In genomic region chr2:179399645-179400249, GRCm38 (mm10) we compare ENCODE assay signal across 11 mouse cellular contexts. TPM values are rescaled to one million over a fixed set of nuclear protein-coding genes. Genes with fewer than 3 reads are reported as not detected.
DNase-seq lines count a peak whose midpoint lies in the region; ATAC-seq lines count a peak whose summit lies in the region.
"Had no signal": no experiment of that assay in that cellular context is flagged by ENCODE, and none has a peak within 500 bp of the region (broad histone marks: within the 10 kb centered on the region; RNA-seq: fewer than 3 reads in every experiment).

No protein-coding gene starts in this region.

- WGBS in forebrain, embryonic 12.5 days, result 72% methylated on average over 14 of the region's 14 CpGs
- WGBS in forebrain, embryonic 11.5 days, result 86% methylated on average over 14 of the region's 14 CpGs
- 59% methylated on average over 14 of the region's 14 CpGs for WGBS in neural tube, embryonic 14.5 days

- no peak overlapping the region for H3K27ac ChIP-seq in forebrain, embryonic 12.5 days
- H3K27ac ChIP-seq in forebrain, embryonic 11.5 days (ENCODE audit: low read depth, low read length), result no peak overlapping the region
- H3K27ac ChIP-seq in neural tube, embryonic 14.5 days (ENCODE audit: low read depth, low read length), result no peak overlapping the region
- H3K27ac ChIP-seq: gastrocnemius, adult 2 months had no signal

- no peaks in the 10 kb centered on the region for H3K9me3 ChIP-seq in forebrain, embryonic 12.5 days
- no peaks in the 10 kb centered on the region for H3K9me3 ChIP-seq in forebrain, embryonic 11.5 days (ENCODE audit: control insufficient read depth, low read length)
- no peaks in the 10 kb centered on the region for H3K9me3 ChIP-seq in neural tube, embryonic 14.5 days (ENCODE audit: control insufficient read depth, low read length)

- no peaks in the 10 kb centered on the region for H3K27me3 ChIP-seq in forebrain, embryonic 12.5 days
- H3K27me3 ChIP-seq in forebrain, embryonic 11.5 days (ENCODE audit: control insufficient read depth, insufficient read depth, low read length), result no peaks in the 10 kb centered on the region
- H3K27me3 ChIP-seq in neural tube, embryonic 14.5 days (ENCODE audit: control insufficient read depth, insufficient read depth, low read length), result no peaks in the 10 kb centered on the region

- H3K9ac ChIP-seq in forebrain, embryonic 12.5 days, result no peak overlapping the region
- H3K9ac ChIP-seq in forebrain, embryonic 11.5 days (ENCODE audit: low read length), result no peak overlapping the region
- H3K9ac ChIP-seq in neural tube, embryonic 14.5 days (replicated peaks; ENCODE audit: low read depth, low read length), result no peak overlapping the region

- peaks cover 3% of the 10 kb centered on the region; the same call in 1 of the 2 replicates for H3K4me1 ChIP-seq in forebrain, embryonic 12.5 days
- no peaks in the 10 kb centered on the region for H3K4me1 ChIP-seq in forebrain, embryonic 11.5 days (replicated peaks; ENCODE audit: control insufficient read depth, insufficient read depth, low read length)
- 0 out of 2 replicates have a peak, but pooled peaks cover 2% of the 10 kb centered on the region for H3K4me1 ChIP-seq in neural tube, embryonic 14.5 days (ENCODE audit: control insufficient read depth, insufficient read depth, low read length)

- no peak overlapping the region for H3K4me3 ChIP-seq in forebrain, embryonic 12.5 days (replicated peaks)
- no peak overlapping the region for H3K4me3 ChIP-seq in forebrain, embryonic 11.5 days (ENCODE audit: low read depth, low read length)
- H3K4me3 ChIP-seq in neural tube, embryonic 14.5 days (ENCODE audit: low read depth, low read length), result no peak overlapping the region
- H3K4me3 ChIP-seq: gastrocnemius, adult 2 months had no signal

- DNase-seq in forebrain, embryonic 11.5 days (ENCODE audit: low spot score), result no peak
- peak; percentile 6 for DNase-seq in retina, postnatal 7 days (ENCODE audit: low read depth, low spot score)
- no peak for DNase-seq in retina, embryonic 14.5 days (ENCODE audit: low spot score)
- DNase-seq in layer of hippocampus, postnatal 14 days (ENCODE audit: low spot score in 2 of 2), result peak; percentile 36 to 41
- no peak for DNase-seq in gastrocnemius, postnatal 14 days
- DNase-seq in heart, adult 18-20 months, result no peak
- DNase-seq: gastrocnemius, adult 2 months; kidney, postnatal 10 days had no signal

- H3K4me2 ChIP-seq in forebrain, embryonic 12.5 days, result no peak overlapping the region
- no peak overlapping the region for H3K4me2 ChIP-seq in forebrain, embryonic 11.5 days (ENCODE audit: low read depth, low read length, severe bottlenecking)
- H3K4me2 ChIP-seq in neural tube, embryonic 14.5 days (ENCODE audit: low read depth, low read length), result no peak overlapping the region

- H3K36me3 ChIP-seq in forebrain, embryonic 12.5 days (replicated peaks), result no peaks in the 10 kb centered on the region
- no peaks in the 10 kb centered on the region for H3K36me3 ChIP-seq in forebrain, embryonic 11.5 days (ENCODE audit: control insufficient read depth, insufficient read depth, low read length)
- H3K36me3 ChIP-seq in neural tube, embryonic 14.5 days (ENCODE audit: control insufficient read depth, insufficient read depth, low read length), result no peaks in the 10 kb centered on the region

- peak; percentile 63; the same call in 1 of the 2 replicates for ATAC-seq in forebrain, embryonic 12.5 days (ENCODE audit: low FRiP score)
- no peak for ATAC-seq in forebrain, embryonic 11.5 days (replicated peaks; ENCODE audit: low FRiP score)
- ATAC-seq in neural tube, embryonic 14.5 days (ENCODE audit: low read depth), result peak; percentile 73

- intact Hi-C loops in gastrocnemius, postnatal 14 days (cut with DNase I; ENCODE audit: low total_unique reads), result no loop called here

RNA-seq across cellular contexts. Expression of gene Cdh4, which starts 42.5 kb away (rescaled TPM):
- polyA plus RNA-seq in forebrain, embryonic 12.5 days (2016; fragmentation: Nextera tagmentation; extraction: Ambion mirVana), result 29.4 and 30.7 TPM in 2 replicates
- polyA plus RNA-seq in forebrain, embryonic 11.5 days (2014; fragmentation: Nextera tagmentation; extraction: Ambion mirVana), result 24.5 and 25.5 TPM in 2 replicates
- 10 to 100 TPM; 12.5 to 16.1 TPM for total RNA-seq in layer of hippocampus, postnatal 14 days (2021)
- polyA plus RNA-seq in neural tube, embryonic 14.5 days (2014; fragmentation: Nextera tagmentation; extraction: Ambion mirVana), result 29.5 and 29.8 TPM in 2 replicates
- total RNA-seq in gastrocnemius, postnatal 14 days (2021), result 1 to 10 TPM; 3.7 to 4.6 TPM
- total RNA-seq in heart, adult 18-20 months (2021), result 1 to 10 TPM; 3.2 to 6.8 TPM
- polyA plus RNA-seq: C2C12 had no signal

Comparison
In these comparisons a context has a peak if more than half of its experiments do, and no peak if none do; other contexts are left out.
1. DNase-seq: peak in retina, postnatal 7 days (single experiment) and layer of hippocampus, postnatal 14 days (2 of 2); none in forebrain, embryonic 11.5 days (single experiment), retina, embryonic 14.5 days (single experiment), gastrocnemius, postnatal 14 days (single experiment) and heart, adult 18-20 months (0 of 2).